1 mouse cellular context compared by ENCODE assay signal in the genomic region with DNA sequence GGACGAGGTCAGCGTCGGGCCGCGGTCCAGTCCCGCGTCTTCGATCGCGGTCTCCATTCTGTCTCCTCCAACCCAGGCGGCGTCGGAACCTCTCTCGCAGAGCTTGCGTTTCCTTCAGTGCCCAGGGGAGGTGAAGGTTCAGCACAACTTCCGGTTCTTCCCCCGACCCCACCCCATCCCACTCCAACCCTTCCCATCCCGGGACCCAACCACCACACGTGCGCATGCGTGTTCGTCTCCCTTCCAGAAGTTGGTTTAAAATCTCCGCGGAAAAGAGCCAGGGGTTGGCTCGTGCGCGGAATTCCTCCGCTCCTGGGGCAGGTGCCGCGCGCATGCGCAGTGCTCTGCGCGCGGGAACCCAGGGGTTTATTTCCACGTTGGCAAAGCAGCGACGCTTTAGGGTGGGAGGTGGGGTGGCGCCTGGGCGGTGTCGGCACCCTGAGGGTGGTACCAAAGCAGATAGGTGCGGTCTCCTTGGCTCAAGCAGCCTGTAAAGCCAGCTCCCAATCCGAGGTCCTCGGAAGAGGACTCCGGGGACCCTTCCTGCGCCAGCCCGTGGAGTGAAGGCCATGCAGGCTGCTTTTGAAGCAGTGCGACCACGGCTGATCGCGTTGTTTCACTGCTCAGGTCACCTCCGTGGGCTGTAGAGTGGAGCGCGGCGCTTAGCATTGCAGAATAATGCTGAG.
TF ChIP-seq lines count a peak whose summit lies in the region.

A gene (minus strand): TSS at position 145 of the 686 bp plus-strand sequence.

TF ChIP-seq in MEL, 35 proteins besides CTCF, POLR2A, EP300 and RAD21 (continued from another document):
- TF ChIP-seq ELF1 (IDR thresholded peaks at IDR 0.05; ENCODE audit: low read depth, low read length) (peak; percentile 65; the same call in 1 of the 2 replicates), NELFE (IDR thresholded peaks at IDR 0.05; ENCODE audit: low read depth, low read length) (peak; percentile 86), POLR2AphosphoS2 (IDR thresholded peaks at IDR 0.05; ENCODE audit: low read length) (peak; percentile 58), UBTF (IDR thresholded peaks at IDR 0.05; ENCODE audit: borderline replicate concordance, insufficient read depth, low read depth, low read length) (0 out of 2 replicates have a peak, but pooled peaks have one; percentile 1), MAZ (IDR thresholded peaks at IDR 0.05; ENCODE audit: low read depth, low read length) (peak; percentile 90), GABPA (IDR thresholded peaks at IDR 0.05; ENCODE audit: low read depth, low read length) (no peak), CHD2 (IDR thresholded peaks at IDR 0.05; ENCODE audit: low read length) (no peak), GATA1 (IDR thresholded peaks at IDR 0.05; ENCODE audit: low read depth, low read length) (no peak), NRF1 (IDR thresholded peaks at IDR 0.05; ENCODE audit: insufficient read depth, low read depth, low read length, poor library complexity, severe bottlenecking) (peak; percentile 96), SMC3 (IDR thresholded peaks at IDR 0.05; ENCODE audit: low read depth, low read length) (no peak), RCOR1 (IDR thresholded peaks at IDR 0.05; ENCODE audit: low read depth, low read length) (peak; percentile 4; the same call in 1 of the 2 replicates), HCFC1 (IDR thresholded peaks at IDR 0.05; ENCODE audit: low read depth, low read length) (peak; percentile 88), MYB (IDR thresholded peaks at IDR 0.05; ENCODE audit: low read depth, low read length) (no peak), ZC3H11A (IDR thresholded peaks at IDR 0.05; ENCODE audit: low read depth, low read length) (no peak)
